Mouse (Mus musculus) adipose tissue, adult 10 weeks (tissue): ENCODE measurements around the gene Clhc1. TPM values are rescaled to one million over a fixed set of nuclear protein-coding genes. Genes with fewer than 3 reads are reported as not detected.

Experiments used
- polyA plus RNA-seq: library from polyadenylated mRNA; stranded (reverse); fragments of 350-450 nt; fragmentation: Illumina TruSeq; extraction: RNeasy Lipid Tissue Mini Kit (QIAGEN cat#74804); gene quantifications from one replicate; pipeline ENCODE4 v1.2.3, GENCODE M21; 2014; ENCODE audit warnings: low read depth, low replicate concordance

Gene Clhc1
- polyA plus RNA-seq = 0.84 TPM

GRCm38 (mm10) chr11:29547752-29548503 is at the start of gene Clhc1, which contains the start of gene Rps27a:
Clhc1 (plus strand) TSS chr11:29547950.
Rps27a (minus strand) TSS chr11:29548109.

GRCm38 (mm10) chr11:29514682-29515412 is 32.9 kb upstream of the Clhc1 start, which contains the start of gene Prorsd1:
Prorsd1 (minus strand) TSS chr11:29515033.

GRCm38 (mm10) chr11:29525988-29526794 is 21.6 kb upstream of the Clhc1 start, which contains the start of gene Mtif2:
Mtif2 (plus strand) TSS chr11:29526408.

Other genes starting within 250 kb of the Clhc1 start
- 6.6 TPM for gene Ccdc88a, start 174.3 kb upstream of the Clhc1 start, polyA plus RNA-seq
- 24.7 TPM for gene Prorsd1, start 32.9 kb upstream of the Clhc1 start, polyA plus RNA-seq
- 25.1 TPM for gene Mtif2, start 21.5 kb upstream of the Clhc1 start, polyA plus RNA-seq
- 1,063 TPM for gene Rps27a, start 159 bp downstream of the Clhc1 start, polyA plus RNA-seq
- gene Rtn4, start 145.0 kb downstream of the Clhc1 start, polyA plus RNA-seq = 146 TPM